Mouse (Mus musculus): Measurements from ENCODE around the gene Cherp.

Gene Cherp

DNA sequence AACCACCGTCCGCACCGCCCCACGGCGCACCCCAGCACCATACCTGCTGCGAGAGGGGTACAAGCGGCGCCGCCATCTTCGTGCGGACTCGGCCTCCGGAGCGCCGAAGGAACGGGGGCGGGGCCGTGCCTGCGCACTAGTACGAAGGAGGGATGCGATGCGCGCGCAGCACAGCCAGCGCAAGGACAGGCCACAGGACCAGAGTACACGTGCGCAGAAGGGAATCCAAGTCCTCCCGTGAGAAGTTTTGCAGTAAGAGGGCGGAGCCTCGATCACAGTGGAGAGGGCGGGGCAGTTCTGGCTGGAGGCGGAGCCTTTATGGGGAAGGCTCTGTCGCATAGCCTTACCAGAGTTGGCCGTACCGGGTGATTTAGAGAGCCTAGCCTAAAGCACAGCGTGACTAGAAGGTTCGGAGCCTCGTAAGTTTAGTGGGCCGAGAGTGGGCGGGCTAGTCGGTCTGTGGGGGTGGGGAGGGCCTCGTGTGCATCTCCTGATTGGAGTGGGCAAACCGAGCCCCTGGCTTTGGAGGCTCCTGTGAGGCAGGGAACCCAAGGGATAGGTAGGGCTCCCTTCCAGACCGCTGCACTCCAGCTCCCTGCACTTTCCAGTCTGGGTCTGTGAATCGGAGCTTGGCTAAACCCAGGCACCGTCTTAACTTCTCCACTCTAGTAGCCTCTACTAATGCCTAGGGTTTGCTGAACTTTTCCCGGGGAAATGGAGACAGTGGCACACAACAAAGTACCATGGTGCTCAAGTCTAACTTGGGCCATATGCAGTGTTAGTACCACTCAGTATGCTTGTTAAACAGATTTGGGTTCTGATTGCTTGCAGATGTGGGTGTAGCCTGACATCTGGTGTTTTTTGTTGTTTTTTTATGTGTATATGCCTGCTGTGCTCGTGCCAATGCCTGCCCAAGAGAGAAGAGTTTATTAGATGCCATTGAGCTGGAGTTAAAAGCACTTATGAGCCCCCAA is 53.4 kb downstream of the Cherp start, which contains the start of gene Eps15l1:
Gene Eps15l1, minus strand, starts transcription at position 99 of the 974 bp plus-strand sequence.
- in situ Hi-C loops (cut with MboI; ENCODE audit: low pct_unique_long_range_greater_than_20kb in 1 of 2, low sequenced_read_pairs in 2 of 2, unreplicated experiment in 1 of 2), result no loop called here

DNA sequence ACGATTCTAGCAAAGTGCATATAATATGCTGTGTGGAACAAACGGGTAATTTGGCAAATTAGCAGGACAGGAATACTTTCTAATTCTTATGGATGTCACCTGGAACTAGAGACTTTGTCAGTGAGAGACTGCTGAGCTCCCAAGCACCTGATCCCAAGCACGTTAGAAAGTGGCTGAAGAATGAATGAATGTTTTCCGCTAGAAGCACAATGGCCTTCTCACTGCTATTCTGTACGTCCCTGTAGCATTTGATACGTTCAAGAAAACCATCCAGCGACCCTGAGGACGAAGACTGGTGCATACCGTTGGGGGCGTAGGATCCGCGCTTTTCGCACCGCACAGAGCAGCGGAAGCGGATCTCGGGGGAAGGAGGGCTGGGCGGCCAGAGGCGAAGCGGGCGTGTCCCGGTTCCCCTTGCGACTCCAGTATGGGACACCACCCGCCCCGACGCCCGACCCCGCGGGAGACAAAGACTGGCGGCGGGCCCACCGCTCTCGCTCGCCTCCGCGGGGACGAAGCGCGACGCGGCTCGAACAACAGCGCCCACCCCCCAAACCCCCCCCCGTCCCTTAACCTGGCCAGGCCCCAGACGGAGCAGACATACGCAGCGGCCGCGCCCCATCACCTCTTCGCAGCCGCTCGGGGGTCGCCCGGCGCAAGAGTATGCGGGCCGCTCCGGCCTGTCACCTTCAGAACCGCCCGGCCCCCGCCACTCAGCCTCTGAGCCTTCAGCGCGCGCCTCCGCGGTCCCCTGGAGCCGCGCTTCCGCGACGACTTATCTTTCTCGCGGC is 54.3 kb downstream of the Cherp start:
- in situ Hi-C loops (cut with MboI; ENCODE audit: low pct_unique_long_range_greater_than_20kb in 1 of 2, low sequenced_read_pairs in 2 of 2, unreplicated experiment in 1 of 2), result no loop called here

DNA sequence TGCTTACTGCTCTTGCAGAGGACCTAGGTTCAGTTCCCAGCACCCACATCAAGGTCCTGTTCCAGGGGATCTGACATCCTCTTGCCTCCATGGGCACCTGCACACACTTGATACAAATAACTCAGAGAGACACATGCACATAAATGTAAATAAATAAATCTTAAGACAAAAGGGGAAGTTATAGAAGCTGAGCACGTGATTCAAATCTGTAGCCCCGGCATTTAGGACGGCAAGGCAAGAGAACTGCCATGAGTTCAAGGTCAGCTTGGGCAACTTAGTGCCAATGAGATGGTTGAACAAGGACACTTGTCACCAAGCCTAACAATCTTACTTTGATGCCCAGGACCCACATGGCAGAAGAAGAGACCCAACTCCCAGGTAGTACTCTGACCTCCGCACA is 57.0 kb downstream of the Cherp start:
- in situ Hi-C loops (cut with MboI; ENCODE audit: low pct_unique_long_range_greater_than_20kb in 1 of 2, low sequenced_read_pairs in 2 of 2, unreplicated experiment in 1 of 2), result no loop called here

DNA sequence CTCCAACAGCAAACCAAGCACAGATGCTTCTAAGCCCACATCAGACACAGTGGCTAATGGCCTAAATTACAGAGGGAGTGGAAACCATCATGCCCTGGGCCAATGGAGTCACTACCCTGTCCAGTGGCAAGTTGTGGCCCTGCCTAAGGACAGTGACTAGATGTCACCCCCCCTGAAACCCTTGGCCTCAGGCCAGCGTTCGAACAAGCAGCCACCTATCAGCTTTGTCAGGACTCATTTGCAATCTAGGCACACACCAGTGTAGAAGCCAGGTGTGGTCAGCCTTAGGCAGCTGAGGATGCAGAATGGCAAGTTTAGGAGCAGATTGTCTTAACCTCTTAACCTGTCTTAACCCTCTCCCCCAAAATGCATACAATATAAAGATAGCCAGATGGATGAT is 59.8 kb downstream of the Cherp start:
- in situ Hi-C loops (cut with MboI; ENCODE audit: low pct_unique_long_range_greater_than_20kb in 1 of 2, low sequenced_read_pairs in 2 of 2, unreplicated experiment in 1 of 2), result no loop called here

DNA sequence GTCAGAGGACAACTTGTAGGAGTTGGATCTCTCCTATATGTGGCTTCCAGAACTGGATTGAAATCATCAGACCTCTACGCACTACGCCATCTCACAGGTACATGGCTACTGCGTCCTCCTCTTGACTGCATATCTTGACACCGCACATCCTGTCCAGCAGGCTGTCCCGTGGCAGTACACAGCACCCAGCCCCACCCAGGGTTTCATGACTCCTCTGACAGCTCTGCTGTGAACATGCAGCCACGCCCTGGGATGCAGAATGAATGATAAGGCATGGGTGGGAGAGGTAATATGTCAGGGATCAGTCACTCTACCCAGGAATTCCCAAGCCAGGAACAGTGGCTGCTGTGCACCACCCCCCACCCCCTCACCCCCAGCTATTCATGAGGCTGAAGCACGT is 61.2 kb downstream of the Cherp start:
- in situ Hi-C loops (cut with MboI; ENCODE audit: low pct_unique_long_range_greater_than_20kb in 1 of 2, low sequenced_read_pairs in 2 of 2, unreplicated experiment in 1 of 2), result no loop called here

All from mouse embryonic stem cell (cell line).